Mouse (Mus musculus): ENCODE measurements at regions not wholly inside any gene's neighbourhood (a gene's known extent, or its start where the extent isn't known, plus 50 kb on each side); places are given as distances from the start of the nearest gene placed in this dataset.

- no peaks in the 10 kb centered on the region for H3K4me1 ChIP-seq
- no peak overlapping the region for H3K4me3 ChIP-seq (replicated peaks)
- no peaks in the 10 kb centered on the region for H3K27me3 ChIP-seq (replicated peaks)
- H3K36me3 ChIP-seq (replicated peaks; ENCODE audit: low read length): no peaks in the 10 kb centered on the region
- peaks cover 26% of the 10 kb centered on the region for H3K9me3 ChIP-seq
- TF ChIP-seq FLI1 (IDR thresholded peaks at IDR 0.05; ENCODE audit: low read length): no peak
- no peak for TF ChIP-seq GATA1 (IDR thresholded peaks at IDR 0.05; ENCODE audit: borderline replicate concordance, low read length)
These were observed 128.7 kb upstream of the Pitx2 start for GRCm38 (mm10) chr3:129071002-129071401.

DNA sequence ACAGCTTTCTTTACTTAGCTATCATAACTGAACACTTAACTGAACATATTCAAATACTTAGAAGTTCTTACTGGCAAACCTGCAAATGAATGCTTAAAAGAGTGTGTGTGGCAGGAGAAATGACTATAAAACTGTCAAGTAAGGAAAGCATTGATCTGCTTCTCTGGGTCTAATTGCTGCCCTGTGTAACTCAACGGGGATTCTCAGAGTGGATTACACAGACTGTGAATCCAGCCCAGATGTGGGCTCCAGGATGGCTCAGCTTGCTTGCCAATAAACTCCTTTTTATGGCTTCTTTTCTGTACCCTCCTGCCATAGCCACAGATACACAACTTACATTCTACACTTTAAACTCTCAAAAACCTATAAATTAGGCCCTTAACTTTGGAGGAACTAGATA, 123.3 kb upstream of the Pitx2 start:
- H3K9me3 ChIP-seq: peaks cover 18% of the 10 kb centered on the region
- no peaks in the 10 kb centered on the region for H3K4me1 ChIP-seq
- no peaks in the 10 kb centered on the region for H3K27me3 ChIP-seq (replicated peaks)
- H3K36me3 ChIP-seq (replicated peaks; ENCODE audit: low read length): no peaks in the 10 kb centered on the region
- TF ChIP-seq GATA1 (IDR thresholded peaks at IDR 0.05; ENCODE audit: borderline replicate concordance, low read length) (no peak), FLI1 (IDR thresholded peaks at IDR 0.05; ENCODE audit: low read length) (no peak)
- H3K4me3 ChIP-seq (replicated peaks): no peak overlapping the region

DNA sequence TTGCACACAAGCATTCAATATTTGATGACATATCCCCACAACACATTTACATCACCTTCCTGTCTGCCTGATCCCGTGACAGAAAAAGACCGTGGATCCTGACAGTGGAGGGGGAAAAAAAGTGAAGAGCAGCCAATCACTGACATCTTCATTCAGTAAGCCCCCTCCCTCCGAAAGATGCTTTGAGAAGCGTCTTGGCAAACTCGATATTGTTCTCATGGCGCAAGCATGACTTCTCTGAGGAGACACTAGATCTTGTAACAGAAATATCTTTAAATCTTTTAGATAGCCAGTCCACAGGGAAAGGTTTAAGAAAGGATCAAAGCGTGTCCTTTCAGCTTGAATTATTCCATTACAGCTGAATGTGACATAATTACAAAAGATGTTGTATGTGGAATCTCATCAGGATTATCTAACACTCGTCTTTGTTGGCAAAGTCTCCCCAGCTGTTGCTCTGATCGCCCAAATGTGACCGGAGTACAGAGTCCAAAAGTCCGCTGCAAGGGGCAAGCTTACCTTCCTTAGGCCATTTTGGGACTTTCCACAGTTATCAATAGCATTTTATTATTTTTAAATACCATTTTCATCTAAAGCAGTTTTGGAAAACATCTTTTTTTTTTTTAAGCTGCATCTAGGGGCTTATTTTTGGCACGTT, 95.8 kb upstream of the Pitx2 start:
- TF ChIP-seq GATA1 (IDR thresholded peaks at IDR 0.05; ENCODE audit: borderline replicate concordance, low read length): no peak
- no peak for TF ChIP-seq FLI1 (IDR thresholded peaks at IDR 0.05; ENCODE audit: low read length)
- H3K4me1 ChIP-seq: no peaks in the 10 kb centered on the region
- H3K27me3 ChIP-seq (replicated peaks): no peaks in the 10 kb centered on the region
- H3K4me3 ChIP-seq (replicated peaks): no peak overlapping the region
- peaks cover 16% of the 10 kb centered on the region; the same call in 1 of the 2 replicates for H3K9me3 ChIP-seq
- H3K36me3 ChIP-seq (replicated peaks; ENCODE audit: low read length): no peaks in the 10 kb centered on the region

- Histone ChIP-seq H3K36me3 (replicated peaks; ENCODE audit: low read length) (no peaks in the 10 kb centered on the region), H3K4me1 (no peaks in the 10 kb centered on the region), H3K27me3 (replicated peaks) (no peaks in the 10 kb centered on the region), H3K4me3 (replicated peaks) (no peak overlapping the region), H3K9me3 (peaks cover 18% of the 10 kb centered on the region; the same call in 1 of the 2 replicates)
- TF ChIP-seq FLI1 (IDR thresholded peaks at IDR 0.05; ENCODE audit: low read length) (no peak), GATA1 (IDR thresholded peaks at IDR 0.05; ENCODE audit: borderline replicate concordance, low read length) (no peak)
These were observed 94.9 kb upstream of the Pitx2 start for GRCm38 (mm10) chr3:129104811-129105210.

DNA sequence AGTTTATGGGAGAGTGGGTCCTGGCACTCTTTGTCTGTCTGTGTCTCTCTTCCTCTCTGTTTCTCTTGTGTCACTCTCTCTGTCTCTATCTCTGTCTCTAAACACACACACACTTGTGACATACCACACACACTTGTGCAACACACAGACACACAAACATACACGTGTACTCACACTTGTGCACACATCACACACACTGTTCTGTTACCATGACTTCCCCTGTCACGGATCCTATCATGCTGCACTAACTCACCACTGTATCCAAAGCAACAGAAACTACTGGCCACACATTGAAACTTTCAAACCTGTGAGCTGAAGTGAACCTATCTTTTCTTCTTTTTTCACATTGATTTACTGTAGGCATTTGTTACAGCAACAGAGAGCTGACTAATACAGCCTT, 93.5 kb upstream of the Pitx2 start:
- Histone ChIP-seq H3K27me3 (replicated peaks) (no peaks in the 10 kb centered on the region), H3K4me1 (no peaks in the 10 kb centered on the region), H3K4me3 (replicated peaks) (no peak overlapping the region), H3K9me3 (peaks cover 13% of the 10 kb centered on the region; the same call in 1 of the 2 replicates), H3K36me3 (replicated peaks; ENCODE audit: low read length) (no peaks in the 10 kb centered on the region)
- TF ChIP-seq GATA1 (IDR thresholded peaks at IDR 0.05; ENCODE audit: borderline replicate concordance, low read length) (no peak), FLI1 (IDR thresholded peaks at IDR 0.05; ENCODE audit: low read length) (no peak)

DNA sequence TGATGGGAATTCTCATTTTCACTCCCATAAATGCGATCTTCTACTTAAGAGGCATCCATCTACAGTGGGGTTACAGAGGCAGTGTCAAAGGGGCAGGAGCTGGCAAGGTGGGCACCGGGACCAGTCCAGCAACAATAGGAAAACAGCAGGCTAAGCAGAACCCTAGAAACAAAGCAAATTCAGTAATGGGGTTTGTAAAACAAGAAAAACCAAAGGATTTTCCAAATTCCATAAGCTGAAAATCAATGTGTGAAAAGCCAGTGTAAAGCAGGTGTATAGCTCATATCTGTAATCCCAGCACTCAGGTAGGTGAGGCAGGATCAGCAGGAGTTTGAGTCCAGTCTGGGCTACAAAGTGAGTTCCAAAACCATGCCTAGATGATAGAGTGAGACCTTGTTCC, 69.2 kb upstream of the Pitx2 start:
- H3K9me3 ChIP-seq: peaks cover 27% of the 10 kb centered on the region
- no peak overlapping the region for H3K4me3 ChIP-seq (replicated peaks)
- H3K27me3 ChIP-seq (replicated peaks): no peaks in the 10 kb centered on the region
- TF ChIP-seq FLI1 (IDR thresholded peaks at IDR 0.05; ENCODE audit: low read length) (no peak), GATA1 (IDR thresholded peaks at IDR 0.05; ENCODE audit: borderline replicate concordance, low read length) (no peak)
- H3K4me1 ChIP-seq: no peaks in the 10 kb centered on the region
- no peaks in the 10 kb centered on the region for H3K36me3 ChIP-seq (replicated peaks; ENCODE audit: low read length)

DNA sequence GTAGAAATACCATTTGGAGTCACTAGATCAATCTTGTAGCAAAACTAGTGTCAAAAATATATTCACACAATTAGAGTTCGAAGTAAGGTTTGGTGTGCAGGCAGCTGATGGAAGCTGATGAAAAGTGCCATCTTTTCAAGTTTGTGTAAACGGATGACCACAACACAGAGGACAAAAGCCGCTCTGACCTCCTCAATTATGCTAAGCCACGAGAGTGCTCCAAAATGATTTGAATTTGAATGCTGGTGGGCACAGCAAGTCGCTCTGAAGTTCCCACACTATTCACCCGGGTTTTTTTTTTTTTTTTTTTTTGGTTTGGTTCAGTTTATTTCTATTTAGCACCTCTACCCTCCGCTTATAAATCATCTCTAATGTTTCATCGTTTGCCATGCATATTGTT, 68.5 kb upstream of the Pitx2 start:
- Histone ChIP-seq H3K4me1 (no peaks in the 10 kb centered on the region), H3K36me3 (replicated peaks; ENCODE audit: low read length) (no peaks in the 10 kb centered on the region), H3K4me3 (replicated peaks) (no peak overlapping the region), H3K9me3 (peaks cover 27% of the 10 kb centered on the region), H3K27me3 (replicated peaks) (no peaks in the 10 kb centered on the region)
- TF ChIP-seq FLI1 (IDR thresholded peaks at IDR 0.05; ENCODE audit: low read length) (no peak), GATA1 (IDR thresholded peaks at IDR 0.05; ENCODE audit: borderline replicate concordance, low read length) (no peak)

GRCm38 (mm10) chr3:129131877-129132433, 67.7 kb upstream of the Pitx2 start:
- Histone ChIP-seq H3K27me3 (replicated peaks) (no peaks in the 10 kb centered on the region), H3K36me3 (replicated peaks; ENCODE audit: low read length) (no peaks in the 10 kb centered on the region), H3K4me1 (no peaks in the 10 kb centered on the region), H3K4me3 (replicated peaks) (no peak overlapping the region), H3K9me3 (peaks cover 27% of the 10 kb centered on the region)
- no peak for TF ChIP-seq GATA1 (IDR thresholded peaks at IDR 0.05; ENCODE audit: borderline replicate concordance, low read length)
- no peak for TF ChIP-seq FLI1 (IDR thresholded peaks at IDR 0.05; ENCODE audit: low read length)

All from megakaryocyte, embryonic 14.5 days (primary cell).